Comparison of ENCODE assay signal across 23 mouse cellular contexts in the genomic region with DNA sequence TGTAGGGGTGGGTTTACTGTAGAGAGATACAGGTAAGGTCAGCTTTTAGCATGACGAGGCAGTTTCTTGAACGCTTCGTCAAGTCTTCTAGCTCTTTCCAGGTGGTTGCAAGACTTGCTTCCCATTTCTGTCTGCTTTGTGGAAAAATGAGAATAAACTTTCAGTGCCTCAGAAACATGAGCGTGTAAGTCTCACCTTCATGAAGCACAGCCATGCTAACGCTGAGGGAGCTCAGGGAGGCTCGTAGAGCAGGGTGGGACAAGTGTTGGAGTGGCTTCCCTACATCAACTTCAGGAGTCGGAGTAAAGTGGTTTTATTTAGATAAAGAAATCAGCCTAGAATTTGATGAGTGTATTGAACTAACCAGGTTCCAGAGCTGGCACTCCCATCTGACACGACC.
"Had no signal": no experiment of that assay in that cellular context is flagged by ENCODE, and none has a peak within 500 bp of the region (broad histone marks: within the 10 kb centered on the region; RNA-seq: fewer than 3 reads in every experiment).

No protein-coding gene starts in this region.

- H3K9me3 ChIP-seq: heart, embryonic 13.5 days; heart, embryonic 15.5 days; hindbrain, embryonic 13.5 days; hindbrain, embryonic 15.5 days; limb, embryonic 13.5 days; limb, embryonic 15.5 days; liver, embryonic 12.5 days had no signal

- H3K27ac ChIP-seq: heart, embryonic 13.5 days; heart, embryonic 15.5 days; hindbrain, embryonic 13.5 days; hindbrain, embryonic 15.5 days; hindbrain, postnatal 0 days; kidney, postnatal 0 days; limb, embryonic 13.5 days; liver, embryonic 12.5 days; liver, embryonic 14.5 days had no signal

- ATAC-seq: hindbrain, postnatal 0 days; intestine, embryonic 16.5 days; liver, embryonic 12.5 days had no signal

- H3K9ac ChIP-seq: heart, embryonic 13.5 days; heart, embryonic 15.5 days; hindbrain, embryonic 13.5 days; hindbrain, embryonic 15.5 days; limb, embryonic 13.5 days; limb, embryonic 15.5 days; liver, embryonic 12.5 days; liver, embryonic 14.5 days had no signal

- H3K27me3 ChIP-seq: heart, embryonic 13.5 days; heart, embryonic 15.5 days; hindbrain, embryonic 13.5 days; hindbrain, embryonic 15.5 days; limb, embryonic 13.5 days; limb, embryonic 15.5 days; liver, embryonic 12.5 days had no signal

- H3K4me3 ChIP-seq: heart, embryonic 13.5 days; heart, embryonic 15.5 days; hindbrain, embryonic 13.5 days; hindbrain, embryonic 15.5 days; limb, embryonic 13.5 days; limb, embryonic 15.5 days; liver, embryonic 12.5 days had no signal

- DNase-seq: gastrocnemius, postnatal 14 days; gastrocnemius, postnatal 36 days; heart, adult 18-20 months; heart, postnatal 14 days; heart, postnatal 36 days; kidney, adult 11 months; kidney, adult 8-10 months; kidney, postnatal 14 days; kidney, postnatal 36 days; layer of hippocampus, adult 9-11 months; layer of hippocampus, postnatal 36 days; left cerebral cortex, postnatal 4 days had no signal

- H3K4me2 ChIP-seq: heart, embryonic 13.5 days; heart, embryonic 15.5 days; hindbrain, embryonic 13.5 days; hindbrain, embryonic 15.5 days; limb, embryonic 13.5 days; limb, embryonic 15.5 days; liver, embryonic 12.5 days had no signal
